Mouse (Mus musculus) 3T3-L1 (cell line): ENCODE measurements around the gene Rapgef5.

Experiments used
- DNase-seq: peaks from one replicate; pipeline ENCODE4 v3.0.0-alpha.2; 2015; ENCODE audit warnings: low read depth, low spot score

The Rapgef5 gene

DNA sequence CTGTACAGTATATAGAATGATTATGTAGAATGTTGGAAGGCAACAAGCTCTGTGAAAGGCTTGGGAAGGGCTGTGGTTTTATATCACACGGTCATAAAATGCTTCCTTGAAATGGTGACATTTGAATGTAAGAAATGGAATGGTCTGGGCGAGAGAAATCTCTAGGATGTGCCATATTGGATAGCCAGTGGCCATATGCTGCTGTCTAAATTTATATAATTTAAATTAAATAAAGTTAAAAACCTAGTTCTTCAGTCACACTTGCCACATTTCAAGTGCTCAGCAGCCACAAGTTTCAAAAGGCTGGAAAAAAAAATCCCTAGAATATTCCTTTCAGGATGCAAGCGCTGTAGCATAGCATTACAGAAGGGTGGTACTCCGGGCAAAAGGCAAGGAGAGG, 14.8 kb downstream of the Rapgef5 start:
- no peak for DNase-seq

DNA sequence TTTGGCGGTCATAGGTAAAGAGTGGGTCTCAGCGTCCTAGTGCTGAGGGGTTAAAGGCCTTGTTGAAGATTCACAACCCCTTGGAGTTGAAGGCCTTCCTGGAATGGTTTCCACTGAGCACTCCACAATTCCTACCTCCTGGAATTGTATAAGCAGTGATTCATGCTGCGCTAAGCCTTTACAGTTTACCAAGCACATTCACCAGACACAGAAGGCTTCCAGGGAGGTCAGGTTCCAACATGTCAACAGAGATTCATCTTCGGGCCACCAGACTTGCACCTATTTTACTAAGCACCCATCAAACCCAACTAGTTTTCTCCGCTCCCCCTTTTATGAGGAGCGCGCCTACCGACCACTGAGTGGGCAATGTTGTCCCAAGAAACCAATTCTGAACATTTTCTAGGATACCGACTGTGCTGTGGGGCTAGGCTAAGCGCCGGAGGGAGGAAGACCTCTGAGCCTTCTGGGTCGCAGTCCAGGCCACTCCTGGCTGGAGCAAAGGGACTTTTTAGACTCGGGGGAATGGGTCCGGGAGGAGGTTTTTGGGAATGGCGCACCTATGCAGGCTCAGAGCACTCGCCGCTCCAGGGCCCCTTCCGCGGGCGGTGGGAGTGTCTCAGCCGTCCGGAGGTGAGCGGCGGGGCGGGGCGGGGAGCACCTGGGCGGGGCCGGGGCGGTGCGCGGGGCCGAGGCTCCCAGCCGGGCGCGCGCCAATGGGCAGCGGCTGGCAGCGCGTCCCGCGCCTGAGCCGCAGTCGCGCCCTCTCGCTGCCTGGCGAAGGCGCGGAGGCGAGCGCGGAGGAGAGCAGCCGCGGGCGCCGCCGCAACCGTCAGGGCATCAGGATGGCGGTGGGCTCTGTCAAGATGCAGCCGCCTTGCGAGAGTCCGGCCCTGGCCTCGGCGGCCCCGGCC, 17.2 kb downstream of the Rapgef5 start:
- no peak for DNase-seq

DNA sequence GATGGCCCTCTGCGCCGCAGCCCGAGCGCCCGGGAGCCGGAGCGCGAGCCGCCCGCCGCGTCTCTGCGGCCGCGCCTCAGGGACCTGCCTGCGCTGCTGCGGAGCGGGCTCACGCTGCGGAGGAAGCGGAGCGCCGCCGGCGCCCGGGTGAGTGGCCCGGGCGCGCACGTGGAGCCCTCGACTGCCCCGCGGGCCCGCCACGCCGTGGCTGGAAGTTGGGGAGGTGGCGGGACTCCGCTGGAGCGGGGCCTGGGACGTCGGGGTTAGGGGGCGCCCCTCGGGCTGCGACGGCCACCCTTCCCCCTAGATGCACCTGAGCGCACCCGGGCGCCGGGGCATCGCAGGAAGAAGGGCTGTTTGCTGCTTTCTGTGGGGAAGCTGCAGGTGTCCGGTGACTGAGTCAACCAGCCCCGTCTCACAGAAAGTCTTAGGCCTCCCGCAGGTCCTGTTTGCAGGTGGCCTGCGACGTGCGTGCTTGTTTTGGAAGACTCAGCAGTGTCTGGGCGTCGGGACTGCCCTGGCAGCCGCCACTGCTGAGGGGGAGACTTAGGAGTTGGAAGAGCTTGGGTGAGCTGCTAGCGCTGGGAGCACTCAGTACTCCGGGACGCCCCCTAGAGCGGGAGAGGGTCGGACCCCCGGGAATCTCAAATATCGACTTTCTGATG, 17.9 kb downstream of the Rapgef5 start:
- no peak for DNase-seq

- no peak for DNase-seq
Observed at GRCm38 (mm10) chr12:117540352-117540751, 24.1 kb downstream of the Rapgef5 start.

DNA sequence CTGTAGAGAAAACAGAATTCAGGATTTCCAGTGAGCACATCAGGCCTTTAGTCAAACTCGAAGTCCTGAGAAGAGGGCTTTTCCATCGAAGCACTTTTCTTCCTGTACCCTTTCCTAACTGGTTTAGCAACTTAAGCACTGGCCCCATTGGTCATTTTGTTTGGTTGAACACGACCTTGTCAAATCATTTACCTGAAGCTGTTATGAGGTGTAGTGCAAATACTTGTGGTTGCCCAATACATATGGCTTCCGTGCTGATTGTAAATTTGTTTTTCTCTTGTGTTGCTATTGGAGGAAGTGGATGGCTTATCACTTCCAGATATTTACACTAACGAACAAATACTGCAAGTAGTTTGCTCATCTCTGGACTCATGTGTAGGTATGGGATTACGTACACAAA, 29.0 kb downstream of the Rapgef5 start:
- no peak for DNase-seq

GRCm38 (mm10) chr12:117553353-117553752, 37.1 kb downstream of the Rapgef5 start:
- DNase-seq, result no peak

DNA sequence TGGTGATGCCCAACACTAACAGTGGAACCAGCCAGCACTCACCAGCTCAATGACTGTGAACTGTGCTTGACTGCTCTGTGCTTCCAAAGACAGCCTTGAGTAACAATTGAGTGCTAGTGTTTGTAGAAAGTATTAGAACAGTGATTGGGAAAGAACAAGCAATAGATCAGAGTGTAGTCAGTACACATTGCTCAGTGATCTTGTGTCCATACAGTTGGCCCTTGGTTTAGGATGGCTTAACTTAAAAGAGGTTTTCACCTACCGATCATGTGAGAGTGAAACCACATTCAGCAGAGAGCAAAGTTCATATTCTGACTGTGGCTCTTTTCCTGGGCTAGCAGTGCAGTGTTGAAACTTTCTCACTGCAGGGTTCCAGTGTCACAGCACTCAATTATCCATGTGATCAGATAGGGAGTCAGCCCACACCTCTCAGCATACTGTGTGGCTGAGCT, 38.4 kb downstream of the Rapgef5 start:
- DNase-seq, result no peak

- DNase-seq, result no peak
Observed at GRCm38 (mm10) chr12:117560450-117560849, 44.2 kb downstream of the Rapgef5 start.

- DNase-seq, result no peak
Observed at GRCm38 (mm10) chr12:117561411-117562059, 45.3 kb downstream of the Rapgef5 start.

DNA sequence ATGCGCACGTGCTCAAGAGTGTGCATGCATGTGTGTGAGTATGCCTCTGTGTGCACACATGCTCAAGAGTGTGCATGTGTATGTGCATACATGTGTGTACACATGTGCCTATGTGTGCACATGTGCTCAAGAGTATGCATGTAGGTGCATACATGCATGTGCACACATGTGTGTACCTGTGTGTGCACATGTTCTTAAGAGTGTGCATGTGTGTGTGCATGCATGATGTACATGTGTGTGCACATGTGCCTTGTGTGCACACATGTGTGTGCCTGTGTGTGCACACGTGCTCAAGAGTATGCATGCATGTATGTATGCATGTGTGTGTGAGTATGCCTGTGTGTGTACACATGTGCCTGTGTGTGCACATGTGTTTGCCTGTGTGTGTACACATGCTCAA, 45.8 kb downstream of the Rapgef5 start:
- no peak for DNase-seq

DNA sequence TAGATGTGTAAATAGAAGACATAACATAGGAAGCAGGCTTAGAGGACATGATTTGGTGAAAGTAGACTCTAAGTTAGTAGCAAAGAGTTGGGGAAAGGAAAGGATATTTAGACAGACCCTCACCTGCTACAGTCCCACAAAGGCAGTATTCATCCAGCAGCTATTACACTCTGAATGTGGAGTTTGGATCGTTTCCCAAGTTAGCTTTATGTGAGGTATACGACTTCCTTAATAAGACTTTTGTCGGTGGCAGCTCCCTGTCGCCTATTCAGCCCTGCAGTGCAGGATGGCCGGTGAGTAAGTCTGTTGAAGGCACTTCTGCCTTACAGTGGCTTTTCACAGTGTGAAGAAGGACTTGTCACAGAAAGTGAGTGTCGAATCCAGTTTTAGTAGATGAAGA, 47.6 kb downstream of the Rapgef5 start:
- DNase-seq, result no peak

GRCm38 (mm10) chr12:117566298-117566697, 50.0 kb downstream of the Rapgef5 start:
- no peak for DNase-seq

- no peak for DNase-seq
Observed at GRCm38 (mm10) chr12:117569671-117570070, 53.4 kb downstream of the Rapgef5 start.

DNA sequence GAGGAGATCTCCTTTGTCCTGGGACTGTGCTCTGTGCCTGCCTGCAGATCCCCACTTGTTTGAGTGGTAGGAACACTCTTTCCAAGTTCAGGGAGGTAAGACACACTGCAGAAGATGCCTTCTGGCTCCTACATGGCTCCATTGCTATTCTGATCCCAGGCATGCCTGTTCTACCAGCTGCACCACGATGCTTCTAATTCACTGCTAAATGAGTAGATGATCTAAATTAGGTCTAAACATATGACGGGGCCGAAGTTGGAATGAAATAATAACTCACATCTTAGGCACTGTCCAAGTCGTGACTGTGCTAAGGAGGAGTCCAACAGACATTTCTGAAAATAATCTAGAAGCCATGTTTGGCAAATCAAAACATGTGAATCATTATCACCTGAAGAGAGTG, 68.0 kb downstream of the Rapgef5 start:
- DNase-seq, result no peak

DNA sequence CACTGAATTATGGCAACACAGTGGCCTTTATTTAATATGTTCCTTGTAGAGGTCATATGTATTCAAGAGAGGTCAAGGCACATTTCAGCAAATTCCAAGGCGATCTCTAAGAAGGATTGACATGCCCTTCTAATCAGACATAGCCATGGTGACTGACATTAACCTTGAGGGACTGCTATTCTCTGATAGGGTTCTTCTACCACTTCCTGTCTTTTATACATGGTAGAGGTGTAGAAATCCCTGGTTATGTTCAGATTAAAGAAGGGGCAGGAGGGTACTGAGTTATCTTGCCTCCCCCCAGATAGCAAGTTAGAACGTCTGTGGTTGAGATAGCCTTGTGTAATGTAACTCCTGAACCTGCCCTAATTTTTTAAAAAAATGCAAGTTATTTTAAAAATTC, 69.1 kb downstream of the Rapgef5 start:
- DNase-seq, result no peak

- peak; percentile 19 for DNase-seq
Observed at GRCm38 (mm10) chr12:117586124-117586523, 69.8 kb downstream of the Rapgef5 start.

DNA sequence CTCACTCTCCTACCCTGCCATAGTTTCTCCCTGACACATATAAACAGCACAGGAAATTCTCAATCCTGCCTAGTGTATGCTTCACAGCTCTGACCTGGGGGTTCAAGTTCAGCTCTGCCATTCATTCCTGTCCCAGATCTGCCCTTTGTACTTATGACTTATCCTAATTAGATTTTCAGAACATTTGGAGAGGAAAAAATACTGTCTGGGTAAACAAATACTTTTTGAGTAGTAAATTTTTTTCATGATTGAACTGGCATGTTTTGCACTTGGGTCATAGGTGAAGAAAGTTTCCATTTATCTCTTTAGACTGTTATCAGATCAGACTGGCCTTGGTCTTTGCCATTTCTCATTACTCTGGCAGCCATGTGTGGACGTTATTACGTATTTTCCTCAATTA, 72.9 kb downstream of the Rapgef5 start:
- DNase-seq, result no peak

- no peak for DNase-seq
Observed at GRCm38 (mm10) chr12:117592019-117592418, 75.7 kb downstream of the Rapgef5 start.

- no peak for DNase-seq
Observed at GRCm38 (mm10) chr12:117592583-117592982, 76.3 kb downstream of the Rapgef5 start.

- no peak for DNase-seq
Observed at GRCm38 (mm10) chr12:117595179-117595578, 78.9 kb downstream of the Rapgef5 start.

DNA sequence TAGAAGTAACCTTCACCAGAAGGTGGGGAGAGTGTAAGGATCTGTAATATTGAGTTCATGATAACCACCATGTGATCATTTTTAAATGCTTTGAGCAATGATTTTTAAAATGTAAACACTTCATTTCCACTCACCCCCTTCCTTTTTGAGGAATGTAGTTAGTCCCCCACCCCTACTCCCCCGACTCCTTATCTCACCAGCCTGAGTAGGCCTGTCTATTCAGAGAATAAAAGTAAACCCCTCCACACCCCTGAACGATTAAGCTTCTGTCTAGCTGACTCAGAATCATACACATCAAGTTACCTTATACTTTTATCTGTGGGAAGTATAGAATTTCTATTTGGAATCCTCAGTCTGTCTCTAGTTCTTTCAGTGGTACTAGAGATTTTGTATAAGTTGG, 81.9 kb downstream of the Rapgef5 start:
- no peak for DNase-seq

DNA sequence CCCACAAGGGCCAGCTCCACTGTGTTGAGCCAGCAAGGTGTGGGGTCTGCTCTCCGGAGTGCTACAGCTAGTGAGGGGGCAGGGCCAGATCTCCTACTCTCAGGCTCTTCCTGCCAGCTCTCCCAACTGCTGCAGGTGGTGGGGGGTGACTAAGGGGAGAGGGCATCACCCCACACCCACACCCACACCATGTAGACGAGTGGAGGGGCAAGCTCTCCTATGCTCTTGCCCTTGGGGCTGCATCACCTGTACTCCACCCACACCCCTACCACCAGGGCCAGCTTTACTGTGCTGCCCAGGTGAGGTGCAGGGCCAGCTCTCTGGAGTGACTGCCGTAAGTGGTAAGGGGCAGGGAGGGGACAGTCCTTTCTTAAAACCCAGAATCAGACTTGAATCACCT, 89.7 kb downstream of the Rapgef5 start:
- no peak for DNase-seq
